Mouse (Mus musculus) spleen, adult 12 weeks (tissue): Measurements from ENCODE around the gene Nadsyn1.

ENCODE experiments used
- DNase-seq: peaks from one replicate; pipeline ENCODE4 v3.0.0; 2022; ENCODE audit warnings: low spot score

The Nadsyn1 gene

GRCm38 (mm10) chr7:143801195-143802065, 21.2 kb downstream of the Nadsyn1 start:
- DNase-seq, result no peak

GRCm38 (mm10) chr7:143800770-143801169, 21.9 kb downstream of the Nadsyn1 start:
- no peak for DNase-seq

- DNase-seq, result no peak
Measured at GRCm38 (mm10) chr7:143798783-143799182, 23.9 kb downstream of the Nadsyn1 start.

GRCm38 (mm10) chr7:143793121-143793520, 29.5 kb downstream of the Nadsyn1 start:
- no peak for DNase-seq

GRCm38 (mm10) chr7:143792336-143792985, 30.2 kb downstream of the Nadsyn1 start:
- DNase-seq, result no peak

GRCm38 (mm10) chr7:143783996-143784829, 38.4 kb downstream of the Nadsyn1 start, which contains the start of gene Mrgpre:
Mrgpre (minus strand) TSS chr7:143784500.
- DNase-seq, result peak; percentile 14

GRCm38 (mm10) chr7:143783378-143783995, 39.2 kb downstream of the Nadsyn1 start:
- no peak for DNase-seq

- DNase-seq, result no peak
Measured at GRCm38 (mm10) chr7:143777375-143777774, 45.3 kb downstream of the Nadsyn1 start.

GRCm38 (mm10) chr7:143776137-143776536, 46.5 kb downstream of the Nadsyn1 start:
- DNase-seq, result no peak

GRCm38 (mm10) chr7:143769461-143769860, 53.2 kb downstream of the Nadsyn1 start:
- no peak for DNase-seq

GRCm38 (mm10) chr7:143768267-143768666, 54.4 kb downstream of the Nadsyn1 start:
- no peak for DNase-seq

- no peak for DNase-seq
Measured at GRCm38 (mm10) chr7:143766893-143767292, 55.8 kb downstream of the Nadsyn1 start, which contains the start of gene Mrgprg. Mrgprg (minus strand) TSS chr7:143766993.

- no peak for DNase-seq
Measured at GRCm38 (mm10) chr7:143764876-143765530, 57.6 kb downstream of the Nadsyn1 start.

GRCm38 (mm10) chr7:143763794-143764193, 58.9 kb downstream of the Nadsyn1 start:
- DNase-seq, result peak; percentile 22

GRCm38 (mm10) chr7:143758956-143759355, 63.7 kb downstream of the Nadsyn1 start:
- DNase-seq, result no peak

- no peak for DNase-seq
Measured at GRCm38 (mm10) chr7:143757696-143758095, 65.0 kb downstream of the Nadsyn1 start.

- peak; percentile 48 for DNase-seq
Measured at GRCm38 (mm10) chr7:143757027-143757390, 65.6 kb downstream of the Nadsyn1 start.

GRCm38 (mm10) chr7:143756125-143757026, 66.3 kb downstream of the Nadsyn1 start, which contains the start of gene Osbpl5:
Osbpl5 (minus strand) TSS chr7:143756985.
- no peak for DNase-seq

GRCm38 (mm10) chr7:143755357-143756124, 67.1 kb downstream of the Nadsyn1 start:
- no peak for DNase-seq
